Mouse (Mus musculus): ENCODE data around the gene Chat.

- TF ChIP-seq CTCF (IDR thresholded peaks at IDR 0.05; ENCODE audit: control insufficient read depth, insufficient read depth, insufficient replicate concordance, low read depth, low read length) (no peak), POLR2A (IDR thresholded peaks at IDR 0.05; ENCODE audit: control insufficient read depth, low read depth, low read length) (no peak)
These were observed 26.5 kb downstream of the Chat start for GRCm38 (mm10) chr14:32439316-32439715.

Data from testis, adult 2 months (tissue).